Mouse (Mus musculus) midbrain, postnatal 0 days (tissue): ENCODE measurements at regions not wholly inside any gene's neighbourhood (a gene's known extent, or its start where the extent isn't known, plus 50 kb on each side); places are given as distances from the start of the nearest gene placed in this dataset.

Source experiments
- ATAC-seq: fragments of 200-750 bp; cut with Nextera tagmentation; 2 replicates; pipeline ENCODE4 v1.8.0; 2017; ENCODE audit warnings: moderate number of reproducible peaks, mild to moderate bottlenecking, moderate TSS enrichment, moderate library complexity; ENCODE audit not compliant: low FRiP score
- DNase-seq: peaks from one replicate; pipeline ENCODE4 v3.0.0-alpha.2; 2015; ENCODE audit warnings: low spot score
- H3K27ac ChIP-seq: fragments of 300-500 bp; sonication (generic); 2 replicates; pipeline ENCODE4 v1.5.1; 2014; ENCODE audit warnings: low read depth, mild to moderate bottlenecking, low read length, mixed read lengths
- H3K27me3 ChIP-seq: fragments of 300-500 bp; sonication (generic); 2 replicates; pipeline ENCODE4 v1.6.1; 2014; ENCODE audit warnings: low read length, control low read depth, mixed read lengths; ENCODE audit not compliant: insufficient read depth
- H3K36me3 ChIP-seq: fragments of 300-500 bp; sonication (generic); 2 replicates; pipeline ENCODE4 v1.6.1; 2014; ENCODE audit warnings: low read length, control low read depth, mixed read lengths; ENCODE audit not compliant: insufficient read depth
- H3K4me1 ChIP-seq: fragments of 300-500 bp; sonication (generic); 2 replicates; pipeline ENCODE4 v1.6.1; 2014; ENCODE audit warnings: mild to moderate bottlenecking, control low read depth, antibody characterized with exemption, low read length, mixed read lengths; ENCODE audit not compliant: insufficient read depth
- H3K4me2 ChIP-seq: fragments of 300-500 bp; sonication (generic); 2 replicates; pipeline ENCODE4 v1.6.1; 2014; ENCODE audit warnings: low read depth, mild to moderate bottlenecking, low read length, mixed read lengths; ENCODE audit not compliant: poor library complexity, severe bottlenecking
- H3K4me3 ChIP-seq: fragments of 300-500 bp; sonication (generic); 2 replicates; pipeline ENCODE4 v1.5.1; 2014; ENCODE audit warnings: low read depth, mild to moderate bottlenecking, low read length, moderate library complexity
- H3K9ac ChIP-seq: fragments of 300-500 bp; sonication (generic); replicated peaks from 2 replicates; pipeline ENCODE4 v1.6.1; 2014; ENCODE audit warnings: mild to moderate bottlenecking, low read length, moderate library complexity, mixed read lengths; ENCODE audit not compliant: poor library complexity, severe bottlenecking
- H3K9me3 ChIP-seq: fragments of 300-500 bp; sonication (generic); 2 replicates; pipeline ENCODE4 v1.6.1; 2016; ENCODE audit warnings: low read length, control low read depth
- CTCF ChIP-seq: IDR thresholded peaks from 2 replicates; pipeline ENCODE4 v1.5.1; 2016; ENCODE audit warnings: antibody characterized with exemption, mild to moderate bottlenecking
- WGBS: fragments of 180-500 bp; shearing (Covaris S2); extraction: QIAGEN DNeasy Blood & Tissue Kit; methylation state at CpG from one replicate; pipeline ENCODE4 v1.1.7; 2014; 5-methylcytosine and 5-hydroxymethylcytosine counted together

GRCm38 (mm10) chr3:147749939-147750841 is 898.0 kb downstream of the Ttll7 start:
- Histone ChIP-seq H3K27me3 (no peaks in the 10 kb centered on the region), H3K4me2 (no peak overlapping the region), H3K4me1 (no peaks in the 10 kb centered on the region), H3K36me3 (no peaks in the 10 kb centered on the region), H3K27ac (no peak overlapping the region), H3K9me3 (no peaks in the 10 kb centered on the region), H3K4me3 (no peak overlapping the region), H3K9ac (no peak overlapping the region)
- ATAC-seq (no peak), DNase-seq (peak; percentile 38)
- no peak for TF ChIP-seq CTCF
- WGBS = 39% methylated on average over 12 of the region's 12 CpGs

GRCm38 (mm10) chr3:147749442-147749841 is 897.3 kb downstream of the Ttll7 start:
- H3K4me1 ChIP-seq = no peaks in the 10 kb centered on the region
- TF ChIP-seq CTCF = no peak
- H3K9me3 ChIP-seq = no peaks in the 10 kb centered on the region
- no peaks in the 10 kb centered on the region for H3K27me3 ChIP-seq
- H3K36me3 ChIP-seq = no peaks in the 10 kb centered on the region
- DNase-seq (no peak), ATAC-seq (no peak)
- H3K9ac ChIP-seq = no peak overlapping the region
- 61% methylated on average over 5 of the region's 5 CpGs for WGBS
- H3K27ac ChIP-seq = no peak overlapping the region
- H3K4me2 ChIP-seq = no peak overlapping the region
- no peak overlapping the region for H3K4me3 ChIP-seq

- 72% methylated on average over 6 of the region's 6 CpGs for WGBS
- H3K36me3 ChIP-seq = no peaks in the 10 kb centered on the region
- peak; percentile 53 for TF ChIP-seq CTCF
- H3K9me3 ChIP-seq = no peaks in the 10 kb centered on the region
- no peak overlapping the region for H3K9ac ChIP-seq
- no peak overlapping the region for H3K4me3 ChIP-seq
- no peaks in the 10 kb centered on the region for H3K27me3 ChIP-seq
- H3K4me1 ChIP-seq = no peaks in the 10 kb centered on the region
- no peak overlapping the region for H3K27ac ChIP-seq
- H3K4me2 ChIP-seq = no peak overlapping the region
- ATAC-seq (no peak), DNase-seq (peak; percentile 14)
Observed at GRCm38 (mm10) chr3:147736673-147737439, 884.7 kb downstream of the Ttll7 start.

GRCm38 (mm10) chr3:147716391-147716790 is 864.2 kb downstream of the Ttll7 start:
- H3K27ac ChIP-seq = no peak overlapping the region
- no peak overlapping the region for H3K4me3 ChIP-seq
- no peak for ATAC-seq
- peak; percentile 2 for DNase-seq
- TF ChIP-seq CTCF = no peak
- H3K4me2 ChIP-seq = no peak overlapping the region
- WGBS = 55% methylated on average over 4 of the region's 4 CpGs
- H3K36me3 ChIP-seq = no peaks in the 10 kb centered on the region
- no peaks in the 10 kb centered on the region for H3K27me3 ChIP-seq
- no peaks in the 10 kb centered on the region for H3K9me3 ChIP-seq
- H3K4me1 ChIP-seq = no peaks in the 10 kb centered on the region
- H3K9ac ChIP-seq = no peak overlapping the region

- ATAC-seq (no peak), DNase-seq (no peak)
- 59% methylated on average over 4 of the region's 4 CpGs for WGBS
- no peak overlapping the region for H3K27ac ChIP-seq
- no peaks in the 10 kb centered on the region for H3K9me3 ChIP-seq
- no peaks in the 10 kb centered on the region for H3K36me3 ChIP-seq
- H3K4me2 ChIP-seq = no peak overlapping the region
- H3K4me3 ChIP-seq = no peak overlapping the region
- no peaks in the 10 kb centered on the region for H3K4me1 ChIP-seq
- TF ChIP-seq CTCF = no peak
- H3K27me3 ChIP-seq = no peaks in the 10 kb centered on the region
- no peak overlapping the region for H3K9ac ChIP-seq
Observed at GRCm38 (mm10) chr3:147707401-147707801, 855.2 kb downstream of the Ttll7 start.

GRCm38 (mm10) chr3:147683730-147684129 is 831.6 kb downstream of the Ttll7 start:
- TF ChIP-seq CTCF = no peak
- 94% methylated on average over 2 of the region's 2 CpGs for WGBS
- H3K9ac ChIP-seq = no peak overlapping the region
- H3K27me3 ChIP-seq = no peaks in the 10 kb centered on the region
- H3K9me3 ChIP-seq = no peaks in the 10 kb centered on the region
- no peaks in the 10 kb centered on the region for H3K36me3 ChIP-seq
- H3K4me3 ChIP-seq = no peak overlapping the region
- no peak for DNase-seq
- ATAC-seq = no peak
- H3K4me2 ChIP-seq = no peak overlapping the region
- no peaks in the 10 kb centered on the region for H3K4me1 ChIP-seq
- no peak overlapping the region for H3K27ac ChIP-seq
